Mouse (Mus musculus) kidney, adult 2 months (tissue): ENCODE data around the gene Ceacam15.

Experiments used
- CTCF ChIP-seq: fragments of 200-500 bp; conservative IDR thresholded peaks from 2 replicates; pipeline ENCODE4 v1.5.1; 2011; ENCODE audit warnings: low read depth, mild to moderate bottlenecking, control low read depth, low read length, moderate library complexity, mixed read lengths; ENCODE audit not compliant: insufficient read depth, insufficient read length
- POLR2A ChIP-seq: fragments of 200-500 bp; IDR thresholded peaks from one replicate; pipeline ENCODE4 v1.6.1; 2011; ENCODE audit warnings: low read depth, low read length, control low read depth

DNA sequence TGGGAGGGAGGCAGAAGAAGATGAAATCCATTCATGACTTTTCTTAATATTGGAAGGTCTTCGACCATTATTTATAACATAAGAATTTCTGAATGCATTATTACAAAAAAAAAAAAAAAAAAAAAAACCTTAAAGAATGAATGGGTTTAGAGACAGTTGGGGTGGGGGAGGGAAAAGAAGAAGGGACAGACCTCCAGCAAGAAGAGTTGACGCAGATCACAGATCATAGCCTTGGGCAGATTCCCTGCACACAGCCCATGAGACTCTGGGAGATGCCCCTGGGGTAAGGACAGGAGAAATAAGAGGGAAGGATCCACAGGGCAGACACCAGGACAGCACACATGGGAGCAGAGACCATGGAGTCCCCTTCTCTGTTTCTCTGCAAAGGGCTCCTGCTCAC, 46.1 kb upstream of the Ceacam15 start, which contains the start of gene Ceacam9:
- TF ChIP-seq CTCF (no peak), POLR2A (no peak)
